Mouse (Mus musculus): ENCODE results near the gene Maml3.

Gene Maml3

DNA sequence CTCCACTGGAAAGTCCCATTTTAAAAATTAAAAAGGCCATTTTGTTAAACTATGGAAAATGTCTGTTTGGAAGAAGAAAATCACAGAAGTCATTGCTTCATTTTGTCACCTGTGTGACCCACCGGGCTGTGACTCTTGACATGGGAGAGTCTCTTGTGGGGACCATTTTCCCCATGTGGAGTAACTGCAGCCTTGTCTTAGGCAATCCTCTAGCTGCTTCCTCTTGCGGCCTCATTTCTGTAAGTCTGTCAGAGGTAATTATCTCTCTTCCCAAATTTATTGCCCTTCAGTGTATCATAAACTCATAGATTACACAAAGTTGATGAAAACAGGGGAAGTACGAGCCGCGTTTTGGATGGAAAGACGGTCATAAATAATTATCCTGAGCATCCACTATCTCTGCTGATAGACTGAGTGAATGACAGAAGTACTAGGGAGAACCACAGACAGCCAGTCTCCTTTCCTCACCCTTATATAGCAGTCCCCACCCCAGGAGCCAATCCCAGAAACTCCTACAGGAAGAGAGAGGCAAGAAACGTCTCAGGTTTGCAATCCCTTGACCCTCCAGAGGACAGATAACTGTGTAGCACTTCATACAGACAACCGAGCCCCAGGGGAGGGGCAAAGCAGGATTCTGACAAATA, 14.5 kb downstream of the Maml3 start:
- no peak for DNase-seq (ENCODE audit: low read depth, low spot score)

DNA sequence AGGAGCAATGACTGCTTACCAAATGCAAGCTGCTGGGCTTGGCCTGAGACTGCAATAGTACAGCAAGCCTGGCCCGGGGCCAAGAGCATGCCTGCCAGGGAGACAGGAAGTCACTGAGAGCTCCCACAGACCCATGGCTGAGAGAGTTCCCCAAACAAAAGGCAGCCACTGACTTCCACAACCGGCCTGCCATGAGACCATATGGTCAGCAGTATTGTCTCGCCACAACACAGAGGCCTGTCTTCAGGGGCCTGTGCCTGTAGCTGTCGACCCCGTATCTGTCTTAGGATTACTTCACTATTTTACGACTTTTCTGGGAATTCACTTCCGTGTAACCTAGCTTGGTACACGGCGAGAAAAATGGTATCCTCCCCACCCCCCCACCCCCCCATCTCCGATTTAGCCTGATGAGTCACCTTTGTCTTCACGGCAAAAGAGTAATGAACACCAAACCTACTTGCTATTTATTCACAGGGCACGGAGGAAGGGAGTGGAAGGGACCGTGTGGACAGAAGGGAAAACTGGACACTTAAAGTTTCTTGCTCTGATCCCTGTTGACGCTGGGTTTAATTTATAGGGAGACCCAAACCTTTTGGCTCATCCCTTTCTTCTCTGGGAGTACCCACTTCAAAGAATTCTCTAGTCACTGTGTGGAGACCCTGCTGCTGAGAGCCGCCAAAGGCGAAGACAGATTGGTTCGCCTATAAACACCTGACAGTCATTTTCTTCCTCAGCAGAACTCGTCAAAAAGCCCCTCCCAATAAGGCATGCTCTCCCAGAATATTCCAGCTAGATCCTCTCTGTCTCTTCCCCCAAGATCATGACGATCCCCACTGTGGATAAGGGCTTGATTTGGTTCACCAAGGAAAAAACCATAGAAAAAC, 16.2 kb downstream of the Maml3 start:
- DNase-seq (ENCODE audit: low read depth, low spot score), result no peak

DNA sequence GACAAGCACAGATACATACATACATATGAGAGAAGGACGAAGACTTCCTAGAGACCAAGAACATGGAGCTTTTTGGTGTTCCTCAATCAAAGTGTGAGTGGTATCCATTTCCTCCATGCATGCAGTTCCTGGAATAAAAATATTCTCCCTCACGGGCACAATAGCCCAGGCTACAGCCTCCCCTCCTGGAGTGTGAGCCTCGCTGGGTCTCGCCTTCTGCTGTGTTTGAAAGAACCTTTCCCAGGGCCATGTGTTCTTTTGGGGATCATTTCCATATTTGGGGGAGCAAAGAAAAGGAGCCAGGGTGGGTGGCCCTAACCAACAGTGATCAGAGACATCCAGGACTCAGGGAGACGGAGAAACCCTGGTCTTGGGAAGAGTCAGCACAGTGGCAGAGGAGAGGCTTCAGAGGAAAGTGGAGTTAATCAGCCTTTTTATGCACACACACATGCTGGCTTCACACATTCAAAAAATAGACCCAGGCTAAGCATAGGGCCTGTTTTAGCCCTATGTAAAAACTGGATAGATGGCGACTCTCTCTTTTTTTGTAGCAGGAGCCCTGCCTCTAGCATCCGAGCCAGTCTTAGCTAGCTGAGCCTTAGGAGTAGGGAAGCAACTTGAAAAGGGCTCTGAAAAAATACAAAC, 17.1 kb downstream of the Maml3 start:
- DNase-seq (ENCODE audit: low read depth, low spot score), result no peak

DNA sequence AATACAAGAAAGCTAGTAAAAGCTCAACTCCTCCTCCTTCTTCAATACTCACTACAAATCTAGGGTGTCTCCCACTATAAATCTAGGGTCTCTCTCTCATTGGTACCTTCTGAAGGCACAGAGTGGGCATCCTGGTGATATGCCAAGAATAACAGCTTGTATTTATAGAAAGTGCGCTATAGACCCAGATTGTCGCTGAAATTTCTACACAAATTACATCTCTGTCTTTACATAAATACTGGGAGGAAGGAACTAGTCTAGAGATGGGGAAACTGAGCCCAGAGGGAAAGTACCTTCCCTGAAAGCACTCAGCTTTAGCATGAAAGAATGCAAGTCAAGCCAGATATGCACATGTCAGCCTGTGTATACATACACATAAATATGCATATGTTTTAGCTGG, 26.1 kb downstream of the Maml3 start:
- DNase-seq (ENCODE audit: low read depth, low spot score), result no peak

DNA sequence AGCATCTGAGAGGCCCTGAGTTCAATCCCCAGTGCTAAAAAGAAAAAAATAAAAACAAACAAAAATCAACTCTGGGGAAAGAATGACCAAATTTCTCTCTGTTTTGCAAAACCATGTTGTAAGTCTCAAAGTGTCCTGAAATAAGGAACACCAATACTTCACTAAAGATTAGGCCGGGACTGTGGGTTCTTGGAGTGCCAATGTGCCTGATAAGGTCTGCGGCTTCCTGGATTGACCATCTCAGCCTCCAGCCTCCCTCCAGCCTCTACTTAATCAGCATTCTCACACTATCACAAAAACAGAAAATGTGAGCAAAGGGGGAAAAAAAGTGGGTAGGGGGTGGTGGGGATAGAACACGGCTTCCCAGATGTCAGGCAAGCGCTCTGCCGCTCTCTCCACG, 30.9 kb downstream of the Maml3 start:
- DNase-seq (ENCODE audit: low read depth, low spot score), result no peak

DNA sequence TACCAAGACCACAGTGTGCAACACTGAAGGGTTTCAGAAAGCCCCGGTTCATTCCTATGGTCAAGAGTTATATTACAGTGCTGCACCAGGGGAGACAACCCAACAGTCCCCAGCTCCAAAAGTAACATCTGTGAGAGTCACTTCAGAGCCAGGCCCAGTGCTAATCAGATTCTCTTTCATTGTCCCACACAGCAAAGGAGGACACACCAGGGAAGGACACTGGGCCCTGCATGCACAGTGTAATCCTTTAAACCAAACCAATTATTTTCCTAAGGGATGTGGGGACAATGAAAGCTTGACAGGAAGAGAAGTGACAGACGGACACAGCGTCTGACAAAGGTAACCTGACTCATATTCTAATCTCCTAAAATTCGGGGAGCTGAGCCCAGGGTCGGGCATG, 32.9 kb downstream of the Maml3 start:
- DNase-seq (ENCODE audit: low read depth, low spot score), result no peak

DNA sequence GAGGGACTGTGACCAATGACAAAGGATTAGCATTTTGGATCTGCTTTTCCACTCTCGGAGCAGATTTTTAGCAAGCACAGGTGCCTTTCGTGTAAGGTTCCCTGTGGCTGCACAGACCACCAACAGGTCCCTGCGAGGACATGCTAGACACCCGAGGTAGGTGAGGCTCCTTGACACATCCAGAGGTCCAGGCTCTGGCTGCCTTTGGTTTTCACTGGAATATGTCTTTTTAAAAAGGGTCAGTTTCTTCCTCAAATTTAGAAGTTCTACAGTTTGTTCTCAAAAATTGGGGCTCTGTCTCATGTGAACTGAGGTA, 34.8 kb downstream of the Maml3 start:
- no peak for DNase-seq (ENCODE audit: low read depth, low spot score)

DNA sequence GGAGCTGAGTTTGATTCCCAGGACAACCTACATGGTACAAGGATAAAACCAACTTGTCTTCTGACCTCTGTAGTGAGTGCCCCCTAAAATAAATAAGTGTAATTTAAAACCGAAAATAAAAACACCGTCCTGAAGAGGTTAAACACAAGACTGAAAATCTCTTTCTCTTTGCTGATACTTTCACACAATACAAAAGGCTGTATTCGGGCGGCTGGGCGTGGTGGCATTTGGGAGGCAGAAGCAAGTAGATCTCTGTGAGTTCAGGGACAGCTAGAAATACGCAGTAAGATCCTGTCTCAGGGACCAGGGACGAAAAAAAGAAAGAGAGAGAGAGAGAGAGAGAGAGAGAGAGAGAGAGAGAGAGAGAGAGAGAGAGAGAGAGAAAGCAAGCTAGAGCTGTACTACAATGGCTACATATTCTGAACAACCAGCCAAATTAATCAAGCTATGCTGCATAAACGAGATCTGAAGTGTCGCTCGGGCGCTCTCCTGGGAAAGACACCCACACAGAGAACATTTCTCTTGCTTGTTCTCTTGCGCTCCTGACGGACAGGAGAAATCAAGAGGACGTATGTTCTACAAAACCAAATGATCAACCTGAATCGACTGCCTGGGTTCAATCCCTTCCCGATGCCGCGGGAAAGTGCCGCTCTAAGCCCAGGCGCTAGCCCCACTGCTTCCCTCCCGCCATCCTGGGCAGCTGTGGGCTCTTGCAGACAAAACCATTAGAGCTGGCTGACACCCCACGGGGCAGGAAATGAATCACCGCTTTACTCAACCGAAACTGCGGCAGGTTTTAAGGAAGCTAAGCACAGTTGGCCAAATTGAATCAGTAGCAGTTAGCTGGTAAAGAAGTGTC, 35.3 kb downstream of the Maml3 start:
- DNase-seq (ENCODE audit: low read depth, low spot score), result no peak

DNA sequence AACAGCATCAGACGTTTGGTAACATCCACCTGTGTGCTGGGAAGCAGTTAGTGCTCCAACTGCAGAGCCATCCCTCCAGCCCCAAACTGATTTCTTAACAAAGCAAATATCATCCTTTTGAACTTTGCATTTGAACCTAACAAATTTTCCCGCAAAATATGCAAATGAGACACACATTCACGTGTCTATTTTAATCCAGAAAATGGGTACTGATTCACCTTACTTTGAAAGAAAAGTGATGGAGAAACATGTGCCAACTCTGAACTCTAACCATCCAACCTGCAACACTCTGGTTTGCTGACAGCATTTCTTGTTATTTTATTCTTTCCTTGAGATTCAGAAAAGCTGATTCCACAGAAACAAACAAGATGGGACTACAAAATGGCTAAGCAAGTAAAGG, 36.0 kb downstream of the Maml3 start:
- DNase-seq (ENCODE audit: low read depth, low spot score), result no peak

DNA sequence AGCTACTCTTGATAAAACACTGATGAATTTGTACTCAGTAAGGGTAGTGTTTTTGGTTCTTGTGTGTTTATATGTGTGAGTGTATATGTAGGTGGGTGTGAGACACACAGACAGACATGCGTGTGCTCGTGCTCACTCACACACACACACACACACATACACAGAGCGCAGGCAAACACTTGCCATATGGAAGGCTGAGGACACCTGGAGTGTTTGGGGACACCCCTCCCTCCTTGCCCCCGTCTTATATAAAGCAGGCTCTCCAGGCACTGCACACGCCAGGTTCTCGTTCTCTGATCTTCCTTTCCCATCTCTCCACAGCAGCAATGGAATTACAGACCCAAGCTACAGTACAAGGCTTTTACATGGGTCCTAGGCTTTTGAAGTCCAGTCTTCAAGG, 37.7 kb downstream of the Maml3 start:
- no peak for DNase-seq (ENCODE audit: low read depth, low spot score)

DNA sequence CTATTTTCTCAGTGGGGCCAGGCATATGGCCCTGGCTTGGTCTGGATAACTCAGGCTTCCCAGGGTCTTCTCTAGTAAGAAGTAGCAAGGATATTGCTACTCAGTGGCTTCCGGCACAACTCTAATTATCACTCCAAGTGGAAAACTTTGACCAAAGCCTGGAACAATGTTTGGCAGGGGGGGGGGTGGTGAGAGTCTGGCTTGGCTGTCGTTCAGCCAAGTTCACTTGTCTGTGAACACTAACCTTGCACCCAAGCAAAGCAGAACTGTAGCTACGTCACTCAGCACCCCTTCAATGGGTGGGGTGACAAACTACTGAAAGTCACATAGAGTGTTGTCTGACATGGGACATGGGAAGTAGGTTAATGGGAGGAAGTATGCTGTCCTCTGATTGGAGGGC, 38.7 kb downstream of the Maml3 start:
- DNase-seq (ENCODE audit: low read depth, low spot score), result no peak

DNA sequence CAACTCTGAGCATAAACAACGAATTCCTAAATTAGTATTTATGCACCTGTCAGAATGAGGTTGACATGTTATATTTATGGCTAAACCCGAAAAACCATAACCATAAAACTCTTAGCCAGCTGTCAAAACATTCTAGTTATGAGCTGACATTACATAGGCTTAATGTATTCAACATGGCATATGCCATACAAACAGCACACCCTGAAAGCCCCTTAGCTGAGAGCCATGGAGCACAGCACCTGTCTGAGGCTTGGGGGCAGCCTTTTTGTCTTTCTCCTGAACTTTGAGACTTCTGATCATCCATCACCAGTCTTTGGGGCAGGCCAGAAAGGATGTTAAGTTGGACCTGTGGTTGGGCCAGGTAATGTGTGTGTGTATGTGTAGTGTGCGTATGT, 41.6 kb downstream of the Maml3 start:
- no peak for DNase-seq (ENCODE audit: low read depth, low spot score)

DNA sequence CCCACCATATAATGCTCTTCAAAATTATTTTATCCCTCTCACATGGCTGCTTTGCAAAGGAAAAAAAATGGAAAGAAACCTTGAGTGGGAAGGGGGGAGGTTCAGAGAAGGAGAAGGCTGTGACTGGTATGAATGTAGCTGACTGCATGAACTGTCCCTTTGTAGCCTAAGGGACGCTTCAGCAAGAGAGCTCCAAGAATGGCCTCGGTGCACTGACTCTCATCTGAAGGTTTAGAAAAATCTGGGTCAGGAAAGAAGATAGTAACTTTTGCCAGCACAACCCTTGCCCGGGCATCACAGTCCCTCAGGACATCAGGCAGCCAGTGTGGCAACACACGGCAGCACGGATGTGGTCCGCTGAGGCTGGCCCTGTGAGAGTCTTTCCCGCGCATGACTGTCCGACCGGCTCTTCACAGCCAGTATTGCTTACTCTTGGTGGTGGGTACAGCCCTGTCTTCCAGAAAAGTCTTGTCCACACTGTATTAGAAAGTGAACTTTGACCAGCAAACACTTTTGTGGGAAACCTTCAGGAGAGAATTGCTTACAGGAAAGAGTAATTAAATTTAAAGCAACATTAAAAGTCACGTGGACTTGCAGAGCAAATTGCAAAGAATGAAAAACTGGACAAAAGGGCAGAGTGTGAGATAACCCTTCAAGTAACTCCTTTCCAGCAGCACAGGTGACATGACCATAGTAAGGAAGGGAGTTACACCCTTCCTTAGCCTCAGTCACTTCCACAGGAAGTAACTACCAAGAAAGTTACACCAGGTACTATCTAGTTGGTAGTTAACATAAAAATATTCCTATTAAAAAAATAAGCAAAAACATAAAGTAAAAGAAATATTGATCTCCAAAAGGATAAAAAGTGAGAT, 42.3 kb downstream of the Maml3 start:
- no peak for DNase-seq (ENCODE audit: low read depth, low spot score)

DNA sequence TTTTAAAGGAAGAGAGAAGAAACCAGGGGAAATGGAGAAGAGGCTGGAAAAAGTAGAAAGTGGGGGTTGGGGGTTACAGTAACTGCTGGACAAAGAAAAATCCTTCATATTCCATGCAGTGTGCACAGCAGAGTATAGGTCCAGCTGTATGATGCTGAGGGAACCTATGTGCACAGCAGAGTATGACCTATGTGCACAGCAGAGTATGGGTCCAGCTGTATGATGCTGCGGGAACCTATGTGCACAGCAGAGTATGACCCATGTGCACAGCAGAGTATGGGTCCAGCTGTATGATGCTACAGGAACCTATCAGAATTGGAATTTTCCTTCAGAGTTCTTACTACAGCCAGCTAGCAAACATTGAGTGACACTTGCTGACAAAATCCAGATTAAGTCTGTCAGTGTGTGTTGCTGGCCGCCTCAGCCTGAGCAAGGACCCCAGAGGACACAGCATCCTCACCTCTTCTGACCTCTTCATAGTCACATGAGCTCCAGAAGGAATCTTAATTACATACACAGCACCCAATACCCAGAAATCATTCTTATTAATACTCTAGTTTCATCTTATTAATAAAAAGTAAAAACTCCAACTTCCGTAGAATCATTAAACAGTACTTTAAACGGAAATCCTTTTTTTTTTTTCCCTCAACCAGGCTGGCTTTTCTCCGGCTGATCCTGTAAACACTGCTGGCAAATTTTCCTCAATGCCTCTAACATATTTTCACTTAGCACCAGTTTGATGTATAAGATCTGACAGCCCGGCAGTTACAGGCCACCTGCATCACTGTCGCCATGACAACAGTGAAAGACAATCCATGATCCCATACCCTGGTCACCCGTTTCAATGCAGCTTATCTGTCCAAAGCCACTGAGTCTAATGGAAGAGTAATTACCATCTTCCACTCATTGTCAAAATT, 43.1 kb downstream of the Maml3 start:
- no peak for DNase-seq (ENCODE audit: low read depth, low spot score)

DNA sequence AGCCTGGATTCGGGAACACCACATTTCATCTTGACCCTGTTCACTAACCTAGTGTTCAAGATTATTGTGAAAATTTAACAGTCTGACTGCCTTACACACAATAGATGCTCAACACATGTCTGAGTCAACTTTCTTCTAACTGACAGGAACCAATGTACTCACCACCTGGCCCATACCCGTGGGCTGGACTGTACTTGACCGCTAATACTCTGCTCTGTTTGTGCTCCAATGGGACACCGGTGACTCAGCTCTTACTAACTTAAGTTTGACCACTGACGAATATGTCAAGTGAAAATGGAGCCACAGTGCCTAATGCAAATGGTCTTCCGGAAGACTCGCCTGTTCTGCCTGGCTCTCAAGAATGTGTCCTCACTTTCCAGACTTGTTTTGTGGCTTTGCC, 44.0 kb downstream of the Maml3 start:
- DNase-seq (ENCODE audit: low read depth, low spot score), result no peak

DNA sequence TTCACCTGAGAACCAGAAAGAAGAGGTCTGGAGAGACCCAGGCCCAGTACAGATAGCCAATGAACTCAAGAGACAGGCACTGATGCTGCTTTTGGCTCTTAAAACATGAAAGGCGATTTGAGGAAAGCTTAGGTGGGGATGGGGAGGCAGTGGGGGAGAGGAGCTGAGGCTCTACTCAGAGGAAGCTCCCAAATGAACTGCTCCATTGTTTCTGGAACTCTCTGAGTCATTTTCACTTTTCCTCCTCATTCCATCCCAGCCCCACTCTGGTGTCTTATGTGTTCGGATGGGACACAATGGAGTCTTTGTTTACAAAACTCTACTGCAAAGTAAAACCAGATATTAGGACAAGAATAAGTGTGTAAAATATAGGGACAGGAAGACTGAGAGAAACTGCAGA, 53.1 kb downstream of the Maml3 start:
- DNase-seq (ENCODE audit: low read depth, low spot score), result no peak

DNA sequence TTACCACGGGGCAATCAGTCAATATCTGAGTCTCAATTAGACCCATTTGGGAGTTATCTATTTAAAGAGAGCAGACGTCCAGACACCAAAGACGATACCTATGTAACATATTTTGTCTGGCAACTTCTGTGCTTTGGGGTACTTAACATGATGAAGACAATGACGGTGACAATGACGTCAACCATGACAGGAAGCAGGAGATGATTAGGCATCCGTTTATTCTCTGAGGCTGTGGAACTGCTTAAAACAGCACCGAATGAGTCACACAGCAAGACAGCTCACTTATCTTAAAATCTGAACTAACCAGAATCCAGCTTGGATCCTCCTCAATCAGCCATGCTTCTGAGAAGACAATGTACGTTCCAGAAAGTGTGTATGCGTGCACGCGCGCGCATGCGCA, 56.8 kb downstream of the Maml3 start:
- DNase-seq (ENCODE audit: low read depth, low spot score), result no peak

DNA sequence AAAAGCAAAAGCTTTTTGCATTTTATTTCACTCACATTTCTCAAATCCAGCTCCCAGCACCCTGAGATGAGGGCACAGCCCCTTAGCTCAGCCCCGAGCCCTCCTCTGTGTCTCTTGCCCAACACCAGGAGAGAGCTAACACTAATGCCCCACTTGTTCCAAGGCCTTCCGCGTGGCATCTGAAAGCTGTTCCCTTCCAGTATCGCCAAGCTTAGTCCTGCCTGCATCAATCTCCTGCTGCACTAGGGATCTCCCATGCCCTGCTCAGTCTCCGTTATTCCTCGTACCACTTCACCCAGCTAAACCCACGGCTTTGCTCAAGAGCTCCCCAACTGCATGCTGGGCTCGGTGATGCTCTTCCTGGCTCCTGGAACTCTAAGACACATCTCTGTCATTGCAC, 57.3 kb downstream of the Maml3 start:
- DNase-seq (ENCODE audit: low read depth, low spot score), result no peak

DNA sequence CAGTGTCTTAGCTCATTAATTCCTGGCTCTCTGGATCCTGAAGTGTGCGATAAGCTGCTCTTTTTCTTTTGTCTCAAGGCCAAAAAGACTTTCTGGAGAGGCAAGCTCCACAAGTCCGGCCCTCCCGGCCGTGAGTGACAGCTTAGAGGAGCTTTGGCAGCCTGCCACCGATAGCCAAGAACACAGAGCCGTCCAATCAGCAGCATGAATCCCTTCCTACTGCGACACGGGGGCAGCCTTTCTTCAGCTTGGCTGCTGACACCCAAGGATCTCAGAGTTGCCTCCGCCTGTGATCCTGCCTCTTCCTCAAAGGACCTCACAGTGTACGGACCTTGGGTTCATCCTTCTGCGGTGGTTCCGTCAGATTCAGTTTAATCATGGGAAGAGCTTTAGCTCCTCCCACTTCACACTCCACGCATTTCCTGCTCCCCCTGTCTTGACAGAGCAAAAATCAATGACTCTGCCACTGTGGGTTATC, 57.9 kb downstream of the Maml3 start:
- DNase-seq (ENCODE audit: low read depth, low spot score), result peak; percentile 84

Data from brain, embryonic 18.5 days (tissue).